Mouse (Mus musculus) forebrain, embryonic 12.5 days (tissue): ENCODE data around the gene Ces1b. TPM values are rescaled to one million over a fixed set of nuclear protein-coding genes. Genes with fewer than 3 reads are reported as not detected.

Experiments
- ATAC-seq: fragments of 200-750 bp; cut with Nextera tagmentation; 2 replicates; pipeline ENCODE4 v1.8.0; 2017; ENCODE audit warnings: moderate TSS enrichment; ENCODE audit not compliant: low FRiP score
- H3K27ac ChIP-seq: fragments of 300-500 bp; sonication (generic); 2 replicates; pipeline ENCODE4 v1.5.1; 2016; ENCODE audit warnings: mild to moderate bottlenecking
- H3K27me3 ChIP-seq: fragments of 300-500 bp; sonication (generic); 2 replicates; pipeline ENCODE4 v1.6.1; 2016; ENCODE audit warnings: mild to moderate bottlenecking
- H3K36me3 ChIP-seq: fragments of 300-500 bp; sonication (generic); replicated peaks from 2 replicates; pipeline ENCODE4 v1.6.1; 2016; ENCODE audit warnings: mild to moderate bottlenecking
- H3K4me1 ChIP-seq: fragments of 300-500 bp; sonication (generic); 2 replicates; pipeline ENCODE4 v1.6.1; 2016
- H3K4me2 ChIP-seq: fragments of 300-500 bp; sonication (generic); 2 replicates; pipeline ENCODE4 v1.6.1; 2016; ENCODE audit warnings: mild to moderate bottlenecking, moderate library complexity
- H3K4me3 ChIP-seq: fragments of 300-500 bp; sonication (generic); replicated peaks from 2 replicates; pipeline ENCODE4 v1.5.1; 2016; ENCODE audit warnings: mild to moderate bottlenecking
- H3K9ac ChIP-seq: fragments of 300-500 bp; sonication (generic); 2 replicates; pipeline ENCODE4 v1.6.1; 2016; ENCODE audit warnings: mild to moderate bottlenecking
- H3K9me3 ChIP-seq: fragments of 300-500 bp; sonication (generic); 2 replicates; pipeline ENCODE4 v1.6.1; 2016
- WGBS: fragments of 180-500 bp; shearing (Covaris S2); methylation state at CpG from one replicate; pipeline ENCODE4 v1.1.7; 2016; 5-methylcytosine and 5-hydroxymethylcytosine counted together
- polyA plus RNA-seq: library from polyadenylated mRNA; unstranded; fragments of >200 nt; fragmentation: Nextera tagmentation; extraction: Ambion mirVana; gene quantifications from 2 replicates; pipeline ENCODE4 v1.2.1, GENCODE M21; 2016

Ces1b gene
- polyA plus RNA-seq, 1 experiment from 2014 or later = not detected

GRCm38 (mm10) chr8:93048092-93048491 is 31.7 kb downstream of the Ces1b start, which contains the start of gene Ces1a:
Gene Ces1a (minus strand): TSS chr8:93048192.
- Histone ChIP-seq H3K9ac (no peak within 1 kb of the TSS), H3K4me2 (no peak within 1 kb of the TSS), H3K27me3 (no peaks in the 10 kb centered on the region), H3K4me1 (no peaks in the 10 kb centered on the region), H3K36me3 (no peaks in the 10 kb centered on the region), H3K9me3 (no peaks in the 10 kb centered on the region), H3K4me3 (no peak within 1 kb of the TSS), H3K27ac (no peak within 1 kb of the TSS)
- ATAC-seq = no peak
- WGBS = 88% methylated on average over 3 of the region's 3 CpGs

GRCm38 (mm10) chr8:93043083-93043482 is 36.7 kb downstream of the Ces1b start:
- no peak overlapping the region for H3K27ac ChIP-seq
- H3K9ac ChIP-seq = no peak overlapping the region
- no peaks in the 10 kb centered on the region for H3K9me3 ChIP-seq
- peaks cover 10% of the 10 kb centered on the region for H3K4me1 ChIP-seq
- no peak for ATAC-seq
- no peak overlapping the region for H3K4me2 ChIP-seq
- no peaks in the 10 kb centered on the region for H3K27me3 ChIP-seq
- H3K4me3 ChIP-seq = no peak overlapping the region
- no peaks in the 10 kb centered on the region for H3K36me3 ChIP-seq
- 61% methylated on average over 1 of the region's 1 CpGs for WGBS

GRCm38 (mm10) chr8:93040776-93041567 is 38.8 kb downstream of the Ces1b start:
- 83% methylated on average over 4 of the region's 4 CpGs for WGBS
- H3K9me3 ChIP-seq = no peaks in the 10 kb centered on the region
- no peaks in the 10 kb centered on the region for H3K27me3 ChIP-seq
- H3K36me3 ChIP-seq = no peaks in the 10 kb centered on the region
- H3K4me3 ChIP-seq = no peak overlapping the region
- no peak for ATAC-seq
- peaks cover 10% of the 10 kb centered on the region for H3K4me1 ChIP-seq
- H3K27ac ChIP-seq = no peak overlapping the region
- no peak overlapping the region for H3K9ac ChIP-seq
- no peak overlapping the region for H3K4me2 ChIP-seq

GRCm38 (mm10) chr8:93040256-93040655 is 39.6 kb downstream of the Ces1b start:
- Histone ChIP-seq H3K36me3 (no peaks in the 10 kb centered on the region), H3K9ac (no peak overlapping the region), H3K4me2 (no peak overlapping the region), H3K4me3 (no peak overlapping the region), H3K27me3 (no peaks in the 10 kb centered on the region), H3K27ac (no peak overlapping the region), H3K9me3 (no peaks in the 10 kb centered on the region), H3K4me1 (peaks cover 10% of the 10 kb centered on the region)
- WGBS = 74% methylated on average over 2 of the region's 2 CpGs
- ATAC-seq = no peak

- Histone ChIP-seq H3K27me3 (no peaks in the 10 kb centered on the region), H3K9me3 (no peaks in the 10 kb centered on the region), H3K4me2 (no peak overlapping the region), H3K9ac (no peak overlapping the region), H3K36me3 (no peaks in the 10 kb centered on the region), H3K27ac (no peak overlapping the region), H3K4me1 (peaks cover 10% of the 10 kb centered on the region), H3K4me3 (no peak overlapping the region)
- WGBS = 7% methylated on average over 2 of the region's 2 CpGs
- no peak for ATAC-seq
These were observed 41.0 kb downstream of the Ces1b start for GRCm38 (mm10) chr8:93038831-93039230.

GRCm38 (mm10) chr8:93030664-93031063 is 49.2 kb downstream of the Ces1b start:
- WGBS = 77% methylated on average over 2 of the region's 2 CpGs
- no peak overlapping the region for H3K27ac ChIP-seq

GRCm38 (mm10) chr8:93021738-93022137 is 58.1 kb downstream of the Ces1b start:
- H3K27me3 ChIP-seq = no peaks in the 10 kb centered on the region
- H3K36me3 ChIP-seq = no peaks in the 10 kb centered on the region
- H3K4me3 ChIP-seq = no peak overlapping the region
- WGBS = 71% methylated on average over 5 of the region's 5 CpGs
- no peak overlapping the region for H3K9ac ChIP-seq
- no peak for ATAC-seq
- no peaks in the 10 kb centered on the region for H3K9me3 ChIP-seq
- H3K4me2 ChIP-seq = no peak overlapping the region
- no peaks in the 10 kb centered on the region for H3K4me1 ChIP-seq
- no peak overlapping the region for H3K27ac ChIP-seq

More at GRCm38 (mm10) chr8:93030664-93031063, 49.2 kb downstream of the Ces1b start:
- Histone ChIP-seq H3K36me3 (no peaks in the 10 kb centered on the region), H3K4me1 (no peaks in the 10 kb centered on the region), H3K9me3 (no peaks in the 10 kb centered on the region), H3K9ac (no peak overlapping the region), H3K27me3 (no peaks in the 10 kb centered on the region), H3K4me3 (no peak overlapping the region), H3K4me2 (no peak overlapping the region)
- no peak for ATAC-seq

GRCm38 (mm10) chr8:93014300-93014699 is 65.5 kb downstream of the Ces1b start:
- no peak for ATAC-seq
- Histone ChIP-seq H3K27ac (no peak overlapping the region), H3K4me2 (no peak overlapping the region), H3K9me3 (no peaks in the 10 kb centered on the region), H3K36me3 (no peaks in the 10 kb centered on the region), H3K4me3 (no peak overlapping the region), H3K4me1 (no peaks in the 10 kb centered on the region), H3K27me3 (no peaks in the 10 kb centered on the region), H3K9ac (no peak overlapping the region)
- WGBS = 91% methylated on average over 4 of the region's 4 CpGs

GRCm38 (mm10) chr8:93012226-93012625 is 67.6 kb downstream of the Ces1b start:
- Histone ChIP-seq H3K4me3 (no peak overlapping the region), H3K9ac (no peak overlapping the region), H3K4me2 (no peak overlapping the region), H3K4me1 (no peaks in the 10 kb centered on the region), H3K27me3 (no peaks in the 10 kb centered on the region), H3K27ac (no peak overlapping the region), H3K36me3 (no peaks in the 10 kb centered on the region), H3K9me3 (no peaks in the 10 kb centered on the region)
- no peak for ATAC-seq
- 81% methylated on average over 6 of the region's 6 CpGs for WGBS

- no peak overlapping the region for H3K9ac ChIP-seq
- no peaks in the 10 kb centered on the region for H3K36me3 ChIP-seq
- 9% methylated on average over 9 of the region's 9 CpGs for whole genome bisulfite sequencing
- no peaks in the 10 kb centered on the region for H3K4me1 ChIP-seq
- peak; percentile 67; the same call in 1 of the 2 replicates for ATAC-seq
- H3K4me3 ChIP-seq = no peak overlapping the region
- H3K9me3 ChIP-seq = no peaks in the 10 kb centered on the region
- H3K27ac ChIP-seq = no peak overlapping the region
- no peaks in the 10 kb centered on the region for H3K27me3 ChIP-seq
- no peak overlapping the region for H3K4me2 ChIP-seq
These were observed 68.4 kb downstream of the Ces1b start for GRCm38 (mm10) chr8:93011439-93011838.

- H3K27me3 ChIP-seq = no peaks in the 10 kb centered on the region
- no peaks in the 10 kb centered on the region for H3K36me3 ChIP-seq
- H3K9ac ChIP-seq = no peak overlapping the region
- no peaks in the 10 kb centered on the region for H3K9me3 ChIP-seq
- no peak overlapping the region for H3K4me2 ChIP-seq
- no peak overlapping the region for H3K27ac ChIP-seq
- no peak overlapping the region for H3K4me3 ChIP-seq
- no peak for ATAC-seq
- no peaks in the 10 kb centered on the region for H3K4me1 ChIP-seq
- WGBS = 31% methylated on average over 5 of the region's 5 CpGs
These were observed 69.5 kb downstream of the Ces1b start for GRCm38 (mm10) chr8:93010286-93010685.
